Mouse (Mus musculus): ENCODE results near the gene Olfr1053.
"Not testable (repeated sequence)": the region's sequence is repeated elsewhere in the genome, so short reads cannot be mapped to it uniquely, and the experiment has no call there.

Olfr1053 gene

DNA sequence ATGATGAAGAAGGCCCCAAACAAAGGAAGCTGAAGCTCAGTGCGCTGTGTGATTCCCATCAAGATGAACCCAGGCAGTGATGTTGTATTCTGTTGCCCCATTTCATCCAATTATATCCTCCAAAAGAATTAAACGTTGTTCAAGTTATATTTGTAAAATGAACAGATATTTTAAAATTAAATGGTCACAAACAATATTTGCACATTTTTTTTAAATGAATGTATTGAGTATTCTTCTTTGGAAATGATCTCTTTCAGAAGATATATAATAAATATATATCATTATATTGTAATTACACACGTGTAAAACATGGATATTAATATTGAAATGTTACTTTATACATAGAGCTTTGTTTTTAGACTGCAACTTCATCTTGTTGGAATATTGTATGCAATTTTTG is at the start of gene Olfr1053:
Gene Olfr1053 (minus strand): TSS at position 101 of the 400 bp plus-strand sequence.
- no peak for DNase-seq (ENCODE audit: low spot score in 2 of 2)

DNA sequence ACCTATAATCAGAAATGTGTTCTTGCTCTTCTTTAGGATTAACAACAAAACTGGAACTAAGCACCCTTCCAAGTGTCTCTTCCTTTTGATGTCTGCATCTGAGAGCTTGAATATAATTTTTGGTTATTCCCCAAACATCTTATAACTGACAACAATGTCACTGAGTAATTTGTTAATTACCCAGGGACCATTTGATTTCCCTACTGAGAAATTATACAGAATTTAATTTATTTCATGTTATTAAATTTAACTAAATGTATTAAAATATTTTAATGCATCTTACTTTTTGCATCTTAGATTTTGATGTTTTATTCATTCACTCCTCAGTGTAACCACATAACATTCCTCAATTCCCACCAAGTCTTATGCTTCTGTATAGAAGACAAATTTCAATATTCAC is 47.3 kb upstream of the Olfr1053 start, which contains the start of gene Olfr1056:
Gene Olfr1056 (minus strand): TSS at position 101 of the 400 bp plus-strand sequence.
- DNase-seq (ENCODE audit: low spot score in 2 of 2) = no peak

DNA sequence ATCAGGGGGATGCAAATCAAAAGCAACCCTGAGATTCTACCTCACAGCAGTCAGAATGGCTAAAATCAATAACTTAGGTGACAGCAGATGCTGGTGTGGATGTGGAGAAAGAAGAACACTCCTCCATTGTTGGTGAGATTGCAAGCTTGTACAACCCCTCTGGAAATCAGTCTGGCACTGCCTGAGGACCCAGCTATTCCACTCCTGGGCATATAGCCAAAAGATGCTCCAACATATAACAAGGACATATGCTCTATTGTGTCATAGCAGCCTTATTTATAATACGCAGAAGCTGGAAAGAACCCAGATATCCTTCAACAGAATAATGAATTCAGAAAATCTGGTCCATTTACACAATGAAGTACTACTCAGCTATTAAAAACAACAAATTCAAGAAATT is 36.7 kb upstream of the Olfr1053 start:
- DNase-seq (ENCODE audit: low spot score in 2 of 2) = not testable (repeated sequence)

DNA sequence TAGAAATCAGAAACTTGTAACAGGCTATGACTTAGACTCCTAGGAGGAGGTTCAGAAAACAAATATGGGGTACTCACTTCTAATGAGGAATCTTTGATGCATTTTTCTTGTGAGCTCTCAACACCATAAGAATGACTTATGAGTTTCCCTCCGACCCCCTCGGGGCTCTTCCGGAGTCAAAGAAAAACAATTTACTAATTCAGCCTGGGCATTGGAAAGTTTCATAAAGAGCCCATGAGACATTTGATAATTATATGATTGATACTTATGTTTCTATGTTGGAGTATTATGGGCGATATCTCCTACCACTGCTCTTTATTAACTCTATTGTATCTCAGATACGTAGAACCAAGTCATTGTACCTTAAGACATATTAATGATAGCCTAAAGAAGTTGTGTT is 35.1 kb upstream of the Olfr1053 start, which contains the start of gene Olfr1055:
Gene Olfr1055 (minus strand): TSS at position 101 of the 400 bp plus-strand sequence.
- DNase-seq (ENCODE audit: low spot score in 2 of 2) = no peak

DNA sequence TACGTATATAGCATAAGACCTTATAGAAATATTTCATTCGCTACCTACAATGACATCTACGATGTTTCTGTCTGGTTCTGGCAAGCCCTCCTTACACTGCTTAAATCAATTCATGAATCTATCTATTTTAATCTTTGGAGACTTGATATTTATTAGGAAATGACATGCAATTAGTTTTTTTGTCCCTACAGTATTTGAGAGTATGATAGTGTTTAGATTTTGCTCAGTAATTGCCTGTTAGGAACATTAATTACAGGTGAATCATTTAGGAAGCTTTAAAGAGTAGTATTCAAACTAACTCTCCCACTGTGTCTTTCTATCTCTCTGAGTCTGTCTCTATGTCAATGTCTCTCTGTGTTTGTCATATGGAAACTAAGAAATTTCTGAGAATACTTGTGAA is 20.2 kb upstream of the Olfr1053 start, which contains the start of gene Olfr1054:
Gene Olfr1054 (minus strand): TSS at position 101 of the 400 bp plus-strand sequence.
- no peak for DNase-seq (ENCODE audit: low spot score in 2 of 2)

DNA sequence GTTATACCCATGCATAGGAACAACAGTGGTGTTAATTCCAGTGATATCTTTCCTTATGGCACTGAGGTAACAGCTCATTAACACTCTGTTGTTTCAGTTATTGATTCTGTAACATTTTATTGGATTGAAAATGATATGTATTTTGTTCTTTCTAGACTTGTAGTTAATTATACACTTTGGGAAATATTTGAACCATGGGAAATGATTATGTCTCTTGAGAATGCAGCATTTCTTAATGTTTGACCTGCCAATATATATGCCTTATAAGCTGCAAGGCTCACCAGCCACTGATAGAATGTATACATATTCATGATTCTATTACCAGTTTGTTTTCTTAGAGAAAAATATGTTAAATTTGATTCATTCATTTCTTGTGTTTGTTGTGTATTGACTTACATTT is 22.9 kb downstream of the Olfr1053 start, which contains the start of gene Olfr1052:
Gene Olfr1052 (plus strand): TSS at position 301 of the 400 bp plus-strand sequence.
- DNase-seq (ENCODE audit: low spot score in 2 of 2) = no peak

DNA sequence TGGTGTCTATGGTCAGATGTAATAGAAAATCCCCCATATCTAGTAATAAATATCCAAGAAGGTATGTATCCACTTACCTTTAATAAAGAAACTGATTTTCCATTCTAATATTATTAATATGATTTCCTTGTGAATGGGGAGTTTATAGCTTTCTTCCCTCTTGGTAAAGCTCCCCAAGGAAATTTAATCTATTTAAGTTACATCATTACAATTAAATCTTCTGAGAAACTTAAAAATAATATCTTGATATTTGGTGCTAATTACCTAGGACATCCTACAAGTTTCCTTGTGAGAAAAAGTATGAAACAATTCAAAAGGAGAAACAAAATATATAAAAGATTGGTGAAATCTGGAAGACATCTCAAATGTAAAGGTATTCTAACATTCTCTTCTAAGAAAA is 36.1 kb downstream of the Olfr1053 start, which contains the start of gene Olfr1051:
Gene Olfr1051 (minus strand): TSS at position 101 of the 400 bp plus-strand sequence.
- not testable (repeated sequence) for DNase-seq (ENCODE audit: low spot score in 2 of 2)
